Mouse (Mus musculus) embryonic fibroblast, embryonic 13.5 days (primary cell): ENCODE measurements around the gene Myocd.

Experiments
- CTCF ChIP-seq: IDR thresholded peaks from 2 replicates; pipeline ENCODE4 v1.5.1; 2011; ENCODE audit warnings: mild to moderate bottlenecking, control low read depth, low read length, moderate library complexity, borderline replicate concordance; ENCODE audit not compliant: insufficient read depth
- POLR2A ChIP-seq: IDR thresholded peaks from 2 replicates; pipeline ENCODE4 v1.6.1; 2011; ENCODE audit warnings: low read depth, mild to moderate bottlenecking, control low read depth, low read length, moderate library complexity

DNA sequence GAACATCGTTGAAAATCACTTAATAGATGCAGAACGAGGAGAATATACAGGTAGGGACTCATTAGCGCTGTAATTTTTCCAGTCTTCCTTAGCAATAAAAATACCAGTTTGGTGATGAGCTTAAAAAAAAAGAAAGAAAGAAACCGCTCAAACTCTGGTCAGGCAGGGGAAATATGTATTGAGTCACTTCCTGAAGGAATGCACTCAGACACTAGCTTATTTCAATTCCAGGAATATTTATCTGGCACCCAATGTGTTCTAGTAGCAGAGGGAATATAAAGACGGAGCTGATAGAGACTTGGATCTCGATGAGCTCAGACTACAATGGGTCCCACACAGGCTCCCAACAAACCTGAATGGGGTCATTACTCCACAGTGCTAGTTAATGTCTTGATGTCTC lies 5.7 kb upstream of the Myocd start:
- no peak for TF ChIP-seq CTCF
- no peak for TF ChIP-seq POLR2A
